Mouse (Mus musculus) limb, embryonic 13.5 days (tissue): ENCODE measurements at regions not wholly inside any gene's neighbourhood (a gene's known extent, or its start where the extent isn't known, plus 50 kb on each side); places are given as distances from the start of the nearest gene placed in this dataset.

ENCODE experiments used
- ATAC-seq: fragments of 200-750 bp; cut with Nextera tagmentation; 2 replicates; pipeline ENCODE4 v1.8.0; 2017; ENCODE audit warnings: low read depth, moderate number of reproducible peaks, moderate TSS enrichment; ENCODE audit not compliant: low FRiP score
- H3K27ac ChIP-seq: fragments of 300-500 bp; sonication (generic); 2 replicates; pipeline ENCODE4 v1.5.1; 2015; ENCODE audit warnings: inconsistent platforms, mild to moderate bottlenecking, moderate library complexity
- H3K27me3 ChIP-seq: fragments of 300-500 bp; sonication (generic); 2 replicates; pipeline ENCODE4 v1.6.1; 2015; ENCODE audit warnings: mild to moderate bottlenecking, inconsistent platforms
- H3K36me3 ChIP-seq: fragments of 300-500 bp; sonication (generic); 2 replicates; pipeline ENCODE4 v1.6.1; 2015; ENCODE audit warnings: inconsistent platforms, mild to moderate bottlenecking, moderate library complexity
- H3K4me1 ChIP-seq: fragments of 300-500 bp; sonication (generic); 2 replicates; pipeline ENCODE4 v1.6.1; 2015; ENCODE audit warnings: inconsistent platforms
- H3K4me2 ChIP-seq: fragments of 300-500 bp; sonication (generic); replicated peaks from 2 replicates; pipeline ENCODE4 v1.6.1; 2015; ENCODE audit warnings: inconsistent platforms, mild to moderate bottlenecking, moderate library complexity
- H3K4me3 ChIP-seq: fragments of 300-500 bp; sonication (generic); 2 replicates; pipeline ENCODE4 v1.5.1; 2015; ENCODE audit warnings: moderate library complexity, mild to moderate bottlenecking, inconsistent platforms
- H3K9ac ChIP-seq: fragments of 300-500 bp; sonication (generic); 2 replicates; pipeline ENCODE4 v1.6.1; 2015; ENCODE audit warnings: mild to moderate bottlenecking, inconsistent platforms
- H3K9me3 ChIP-seq: fragments of 300-500 bp; sonication (generic); 2 replicates; pipeline ENCODE4 v1.6.1; 2016; ENCODE audit warnings: inconsistent platforms
- WGBS: fragments of 180-500 bp; shearing (Covaris S2); methylation state at CpG from one replicate; pipeline ENCODE4 v1.1.7; 2015; 5-methylcytosine and 5-hydroxymethylcytosine counted together

GRCm38 (mm10) chr6:99793546-99793945 lies 67.4 kb upstream of the Prok2 start:
- H3K27ac ChIP-seq, result no peak overlapping the region
- ATAC-seq, result no peak

GRCm38 (mm10) chr6:99792353-99792752 lies 66.2 kb upstream of the Prok2 start:
- Histone ChIP-seq H3K36me3 (no peaks in the 10 kb centered on the region), H3K4me3 (no peak overlapping the region), H3K9me3 (no peaks in the 10 kb centered on the region), H3K4me2 (no peak overlapping the region), H3K4me1 (no peaks in the 10 kb centered on the region), H3K27ac (no peak overlapping the region), H3K27me3 (no peaks in the 10 kb centered on the region), H3K9ac (no peak overlapping the region)
- 62% methylated on average over 10 of the region's 10 CpGs for WGBS
- ATAC-seq, result no peak

More at GRCm38 (mm10) chr6:99793546-99793945, 67.4 kb upstream of the Prok2 start:
- no peaks in the 10 kb centered on the region for H3K36me3 ChIP-seq
- WGBS, result 60% methylated on average over 10 of the region's 10 CpGs
- no peak overlapping the region for H3K4me3 ChIP-seq
- H3K27me3 ChIP-seq, result no peaks in the 10 kb centered on the region
- no peak overlapping the region for H3K9ac ChIP-seq
- no peaks in the 10 kb centered on the region for H3K4me1 ChIP-seq
- H3K9me3 ChIP-seq, result no peaks in the 10 kb centered on the region
- H3K4me2 ChIP-seq, result no peak overlapping the region

- 0 out of 2 replicates have a peak, but pooled peaks cover under 1% of the 10 kb centered on the region for H3K27me3 ChIP-seq
- no peak overlapping the region for H3K27ac ChIP-seq
- H3K9ac ChIP-seq, result no peak overlapping the region
- H3K4me2 ChIP-seq, result no peak overlapping the region
- ATAC-seq, result no peak
- H3K9me3 ChIP-seq, result no peaks in the 10 kb centered on the region
- no peaks in the 10 kb centered on the region for H3K4me1 ChIP-seq
- 69% methylated on average over 7 of the region's 7 CpGs for WGBS
- no peak overlapping the region for H3K4me3 ChIP-seq
- no peaks in the 10 kb centered on the region for H3K36me3 ChIP-seq
Measured at GRCm38 (mm10) chr6:99786977-99787376, 60.8 kb upstream of the Prok2 start.

GRCm38 (mm10) chr6:99785212-99785611 lies 59.0 kb upstream of the Prok2 start:
- H3K9me3 ChIP-seq, result no peaks in the 10 kb centered on the region
- no peaks in the 10 kb centered on the region for H3K4me1 ChIP-seq
- ATAC-seq, result no peak
- H3K36me3 ChIP-seq, result no peaks in the 10 kb centered on the region
- WGBS, result 89% methylated on average over 6 of the region's 6 CpGs
- 0 out of 2 replicates have a peak, but pooled peaks cover 6% of the 10 kb centered on the region for H3K27me3 ChIP-seq
- no peak overlapping the region for H3K9ac ChIP-seq
- H3K4me3 ChIP-seq, result no peak overlapping the region
- H3K4me2 ChIP-seq, result no peak overlapping the region
- H3K27ac ChIP-seq, result no peak overlapping the region

- Histone ChIP-seq H3K27me3 (0 out of 2 replicates have a peak, but pooled peaks cover 6% of the 10 kb centered on the region), H3K36me3 (no peaks in the 10 kb centered on the region), H3K4me1 (no peaks in the 10 kb centered on the region), H3K27ac (no peak overlapping the region), H3K9ac (no peak overlapping the region), H3K9me3 (no peaks in the 10 kb centered on the region), H3K4me3 (no peak overlapping the region), H3K4me2 (no peak overlapping the region)
- WGBS, result 83% methylated on average over 3 of the region's 3 CpGs
- ATAC-seq, result no peak
Measured at GRCm38 (mm10) chr6:99784804-99785203, 58.6 kb upstream of the Prok2 start.

- 0 out of 2 replicates have a peak, but pooled peaks cover 6% of the 10 kb centered on the region for H3K27me3 ChIP-seq
- H3K4me2 ChIP-seq, result no peak overlapping the region
- H3K27ac ChIP-seq, result no peak overlapping the region
- H3K9me3 ChIP-seq, result no peaks in the 10 kb centered on the region
- H3K9ac ChIP-seq, result no peak overlapping the region
- H3K36me3 ChIP-seq, result no peaks in the 10 kb centered on the region
- ATAC-seq, result no peak
- H3K4me3 ChIP-seq, result no peak overlapping the region
- 60% methylated on average over 8 of the region's 8 CpGs for WGBS
- H3K4me1 ChIP-seq, result 0 out of 2 replicates have a peak, but pooled peaks cover 2% of the 10 kb centered on the region
Measured at GRCm38 (mm10) chr6:99784285-99784684, 58.1 kb upstream of the Prok2 start.

- no peaks in the 10 kb centered on the region for H3K9me3 ChIP-seq
- no peak overlapping the region for H3K4me2 ChIP-seq
- H3K27ac ChIP-seq, result no peak overlapping the region
- H3K9ac ChIP-seq, result no peak overlapping the region
- H3K27me3 ChIP-seq, result 0 out of 2 replicates have a peak, but pooled peaks cover 6% of the 10 kb centered on the region
- no peak overlapping the region for H3K4me3 ChIP-seq
- 80% methylated on average over 2 of the region's 2 CpGs for WGBS
- 0 out of 2 replicates have a peak, but pooled peaks cover 5% of the 10 kb centered on the region for H3K4me1 ChIP-seq
- no peaks in the 10 kb centered on the region for H3K36me3 ChIP-seq
- no peak for ATAC-seq
Measured at GRCm38 (mm10) chr6:99782996-99783395, 56.8 kb upstream of the Prok2 start.
